Mouse (Mus musculus): ENCODE measurements around the gene Ucma. TPM values are rescaled to one million over a fixed set of nuclear protein-coding genes. Genes with fewer than 3 reads are reported as not detected.
"Not testable (repeated sequence)": the region's sequence is repeated elsewhere in the genome, so short reads cannot be mapped to it uniquely, and the experiment has no call there.

Ucma gene
- total RNA-seq (2021) = 1 to 10 TPM; 2.3 to 2.6 TPM

DNA sequence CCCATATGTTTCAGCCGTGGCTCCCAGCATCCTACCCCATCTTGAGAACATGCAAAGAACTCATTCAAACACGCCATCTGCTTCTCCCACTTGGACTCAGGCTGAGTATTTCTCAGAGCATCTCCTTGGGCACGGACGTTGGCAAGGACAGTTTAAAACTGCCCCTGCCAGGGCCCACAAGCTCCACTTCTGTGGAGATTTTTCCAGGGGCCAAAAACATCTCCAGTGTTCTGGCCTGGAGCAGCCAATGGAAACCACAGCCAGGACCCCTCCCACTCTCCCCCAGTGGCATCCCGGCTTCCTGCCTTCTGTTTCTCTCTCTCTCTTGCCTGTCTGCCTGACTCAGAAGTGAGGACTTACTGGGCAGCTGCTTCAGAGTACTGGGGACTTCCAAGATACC is at the start of gene Ucma:
TSS of gene Ucma (plus strand) at position 316 of the 400 bp plus-strand sequence.
- intact Hi-C loops (cut with DNase I) = no loop called here
- peak in 1 of 2 experiments; percentile 13 for DNase-seq (ENCODE audit: extremely low spot score in 1 of 2, low spot score in 2 of 2)

DNA sequence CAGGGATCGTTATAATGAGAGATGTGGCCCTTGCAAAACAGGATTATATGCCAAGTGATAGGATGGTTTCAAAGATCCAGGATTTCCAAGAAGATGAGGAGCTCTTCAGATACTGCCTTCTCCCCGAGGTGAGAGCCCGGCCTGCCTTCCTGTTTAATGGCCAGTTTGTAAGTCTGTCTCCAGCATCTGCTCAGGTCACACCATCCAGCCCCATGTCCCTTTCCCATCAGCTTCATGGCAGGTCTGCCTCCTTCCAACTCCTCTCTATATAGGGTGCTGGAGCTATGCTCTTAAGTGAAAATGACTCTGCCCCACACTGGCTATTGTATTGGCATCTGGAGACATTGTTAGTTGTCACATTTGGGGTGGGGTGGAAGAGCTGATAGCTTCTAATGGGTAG is 48.5 kb upstream of the Ucma start:
- DNase-seq (ENCODE audit: extremely low spot score in 1 of 2, low spot score in 2 of 2) = no peak
- intact Hi-C loops (cut with DNase I) = no loop called here

DNA sequence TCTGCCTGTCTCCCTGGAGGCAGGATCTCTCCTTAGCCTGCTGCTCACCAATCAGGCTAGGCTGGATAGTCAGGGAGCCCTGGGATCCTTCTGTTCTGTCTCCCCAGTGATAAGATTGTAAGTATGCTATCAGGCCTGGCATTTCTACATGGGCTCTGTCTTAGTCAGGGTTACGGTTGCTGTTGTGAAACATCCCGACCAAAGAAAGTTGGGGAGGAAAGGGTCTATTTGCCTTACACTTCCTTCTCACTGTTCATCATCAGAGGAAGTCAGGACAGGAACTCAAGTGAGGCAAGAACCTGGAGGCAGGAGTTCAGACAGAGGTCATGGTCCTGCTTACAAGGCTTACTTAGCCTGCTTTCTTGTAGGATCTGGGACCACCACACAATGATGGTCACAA is 46.7 kb upstream of the Ucma start:
- intact Hi-C loops (cut with DNase I) = no loop called here
- no peak for DNase-seq (ENCODE audit: extremely low spot score in 1 of 2, low spot score in 2 of 2)

DNA sequence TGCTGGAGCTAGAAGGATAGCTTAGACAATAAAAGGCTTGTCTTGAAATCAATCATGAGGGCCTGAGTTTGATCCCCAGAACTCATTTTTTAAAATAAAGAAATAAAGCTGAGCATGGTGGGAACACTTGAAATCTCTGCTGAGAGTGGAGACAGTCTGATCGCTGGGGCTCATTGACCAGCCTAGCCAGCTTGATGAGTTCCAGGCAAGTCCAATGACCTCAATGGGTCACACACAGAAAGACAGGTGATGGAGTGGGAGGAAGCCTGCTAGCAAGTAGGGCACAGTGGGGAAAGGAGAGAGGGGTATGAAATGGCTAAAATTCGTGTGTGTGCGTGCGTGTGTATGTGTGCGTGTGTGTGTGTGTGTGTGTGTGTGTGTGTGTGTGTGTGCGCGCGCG is 41.4 kb upstream of the Ucma start:
- no peak for DNase-seq (ENCODE audit: extremely low spot score in 1 of 2, low spot score in 2 of 2)

DNA sequence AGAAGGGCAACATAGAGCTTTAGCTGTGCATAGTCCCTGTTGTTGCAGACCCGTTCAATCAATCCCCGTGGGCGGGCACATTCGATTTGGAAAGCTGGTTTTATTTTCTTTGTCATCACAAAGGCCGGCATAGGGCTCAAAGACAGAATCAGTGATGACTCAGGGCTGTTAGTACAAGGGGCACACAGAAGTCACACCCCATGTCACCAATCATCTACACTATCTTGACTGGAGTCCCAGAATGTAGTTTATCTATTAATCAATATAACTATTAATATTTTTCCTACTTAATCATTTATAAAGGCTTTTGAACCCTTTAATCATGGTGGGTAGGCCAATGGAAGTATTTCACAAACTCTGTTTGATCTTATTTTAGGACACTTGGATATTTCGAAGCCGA is 38.0 kb upstream of the Ucma start:
- intact Hi-C loops (cut with DNase I) = no loop called here

More for the DNA sequence above, 41.4 kb upstream of the Ucma start:
- intact Hi-C loops (cut with DNase I) = no loop called here

DNA sequence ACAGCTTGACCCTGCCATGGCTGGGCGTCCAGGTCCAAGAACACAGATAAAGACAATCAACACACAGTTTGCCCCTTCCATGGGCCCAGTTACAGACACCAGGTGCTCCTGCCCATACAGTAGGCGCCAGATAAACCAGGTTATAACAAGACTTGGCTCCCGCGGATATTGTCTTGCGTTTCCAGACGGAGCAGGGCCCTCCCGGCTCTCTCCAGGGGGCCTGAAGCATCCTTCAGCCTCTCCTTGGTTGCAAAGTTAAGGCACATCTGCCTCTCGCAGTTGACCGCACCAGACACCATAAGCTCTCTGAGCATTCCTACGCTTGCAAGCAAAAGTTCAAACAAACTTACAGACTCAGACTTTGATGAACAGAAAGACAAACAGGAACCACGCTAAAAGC is 35.1 kb upstream of the Ucma start:
- DNase-seq (ENCODE audit: extremely low spot score in 1 of 2, low spot score in 2 of 2) = no peak
- intact Hi-C loops (cut with DNase I) = no loop called here

More for the DNA sequence above, 38.0 kb upstream of the Ucma start:
- DNase-seq (ENCODE audit: extremely low spot score in 1 of 2, low spot score in 2 of 2) = no peak

DNA sequence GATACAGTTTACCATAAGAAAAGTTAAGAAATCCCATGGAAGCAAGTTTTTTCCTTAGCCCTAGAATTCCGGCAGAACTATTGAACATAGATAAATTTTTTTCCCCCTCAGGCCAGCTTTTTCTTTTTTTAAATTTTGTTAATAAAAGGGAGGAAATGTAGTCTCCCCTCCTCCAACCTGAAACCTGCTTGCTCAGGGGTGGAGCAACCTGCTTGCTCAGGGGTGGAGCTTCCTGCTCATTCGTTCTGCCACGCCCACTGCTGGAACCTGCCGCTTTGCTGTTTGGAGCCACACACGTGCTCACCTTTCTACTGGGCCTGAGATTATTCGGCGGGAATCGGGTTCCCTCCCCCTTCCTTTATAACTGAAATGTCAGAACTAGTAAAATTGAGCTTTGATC is 26.2 kb upstream of the Ucma start:
- DNase-seq (ENCODE audit: extremely low spot score in 1 of 2, low spot score in 2 of 2); intact Hi-C loops (cut with DNase I): not testable (repeated sequence)

DNA sequence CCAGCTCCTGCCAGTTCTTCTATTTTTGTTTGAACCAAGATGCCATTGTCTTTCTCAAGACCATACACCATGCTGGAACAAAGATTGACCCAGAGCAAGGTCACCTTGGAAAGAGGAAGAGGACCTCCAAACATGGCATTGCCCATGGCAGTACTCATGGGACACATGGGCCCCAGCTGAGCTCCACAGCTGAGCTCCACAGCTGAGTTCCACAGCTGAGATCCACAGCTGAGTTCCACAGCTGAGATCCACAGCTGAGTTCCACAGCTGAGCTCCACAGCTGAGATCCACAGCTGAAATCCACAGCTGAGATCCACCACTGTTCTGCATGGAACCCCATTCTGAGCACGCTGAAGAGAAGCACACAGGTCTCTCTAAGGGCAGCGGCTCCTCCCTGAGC is 24.9 kb upstream of the Ucma start:
- intact Hi-C loops (cut with DNase I) = no loop called here
- no peak for DNase-seq (ENCODE audit: extremely low spot score in 1 of 2, low spot score in 2 of 2)

DNA sequence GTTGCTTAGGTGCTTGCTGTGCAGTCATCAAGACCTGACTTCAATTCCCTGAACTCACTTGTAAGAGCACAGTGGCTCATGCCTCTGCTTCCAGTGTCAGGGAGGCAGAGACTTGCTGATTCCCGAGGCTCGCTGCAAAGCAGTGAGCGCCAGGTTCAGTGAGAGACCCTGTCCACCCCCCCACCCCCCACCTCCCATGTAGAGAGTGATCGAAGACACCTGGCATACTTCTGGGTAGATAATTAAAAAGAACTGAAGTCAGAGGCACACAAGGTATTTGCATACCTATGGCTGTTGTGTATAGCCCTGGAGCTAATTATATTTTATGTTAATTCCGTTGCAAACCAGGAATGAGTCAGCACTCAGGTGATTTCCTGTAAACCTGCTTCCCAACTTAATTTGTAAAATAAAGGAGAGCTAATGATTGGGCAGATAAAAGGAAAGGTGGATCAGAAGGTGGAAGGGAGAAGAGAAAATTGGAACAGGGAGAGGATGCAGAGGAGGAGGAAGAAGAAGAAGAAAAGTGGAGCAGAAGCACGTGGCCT is 21.6 kb upstream of the Ucma start:
- no peak for DNase-seq (ENCODE audit: extremely low spot score in 1 of 2, low spot score in 2 of 2)
- intact Hi-C loops (cut with DNase I) = no loop called here

DNA sequence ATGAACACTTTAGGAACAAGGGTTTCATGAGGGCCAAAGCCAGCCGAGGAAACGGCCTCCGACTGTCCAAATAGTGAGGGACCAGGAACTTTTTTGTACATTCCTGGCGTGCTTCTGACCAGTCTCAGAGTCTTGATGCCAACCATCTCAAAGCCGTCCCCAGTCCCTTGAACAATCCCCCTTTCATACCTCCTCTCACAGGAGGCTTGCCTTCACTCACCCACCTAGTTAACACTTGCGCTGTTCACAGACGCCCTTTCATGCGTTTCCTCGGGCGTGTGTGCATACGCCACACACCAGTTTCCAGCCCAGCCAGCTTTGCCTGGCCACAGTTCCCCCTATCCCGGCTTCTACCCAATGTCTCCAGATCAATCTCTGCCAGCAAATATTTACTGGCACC is 17.9 kb upstream of the Ucma start:
- intact Hi-C loops (cut with DNase I) = no loop called here
- DNase-seq (ENCODE audit: extremely low spot score in 1 of 2, low spot score in 2 of 2) = no peak

DNA sequence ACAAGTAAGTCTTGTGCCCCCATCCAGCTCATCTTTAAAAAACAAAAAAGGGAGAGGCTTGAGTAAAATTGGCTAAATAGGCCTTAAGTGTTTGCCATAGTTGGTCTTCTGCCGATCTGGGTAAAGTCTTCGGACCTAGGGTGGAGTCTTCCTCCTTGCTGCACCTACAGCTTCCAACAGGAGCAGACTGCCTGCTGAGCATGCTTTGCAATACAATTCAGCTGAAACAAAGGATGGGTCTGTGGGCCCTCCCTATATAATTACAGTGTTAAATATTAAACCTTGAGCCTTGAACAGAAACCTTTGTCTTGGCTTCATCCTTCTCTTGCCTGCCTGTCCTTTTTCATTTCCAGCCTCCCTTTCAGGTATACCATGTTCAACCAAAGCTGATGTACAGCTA is 8.1 kb upstream of the Ucma start:
- DNase-seq (ENCODE audit: extremely low spot score in 1 of 2, low spot score in 2 of 2) = no peak
- intact Hi-C loops (cut with DNase I) = no loop called here

DNA sequence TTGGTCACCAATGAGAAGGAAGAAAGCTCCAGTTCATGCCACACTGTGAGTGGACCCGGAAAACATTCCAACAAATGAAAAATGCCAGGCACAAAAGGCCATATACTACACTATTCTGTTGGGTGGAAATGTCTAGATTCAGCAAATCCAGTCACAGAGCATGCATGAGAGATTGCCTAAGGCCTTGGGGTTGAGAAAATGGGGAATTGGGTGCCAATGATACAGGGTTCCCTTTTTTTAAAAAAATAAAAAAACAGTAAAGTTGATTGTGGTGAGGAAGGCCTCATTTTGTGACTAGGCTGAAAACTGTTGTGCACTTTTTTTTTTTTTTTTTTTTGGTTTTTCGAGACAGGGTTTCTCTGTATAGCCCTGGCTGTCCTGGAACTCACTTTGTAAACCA is 6.8 kb upstream of the Ucma start:
- no peak for DNase-seq (ENCODE audit: extremely low spot score in 1 of 2, low spot score in 2 of 2)
- intact Hi-C loops (cut with DNase I) = no loop called here

DNA sequence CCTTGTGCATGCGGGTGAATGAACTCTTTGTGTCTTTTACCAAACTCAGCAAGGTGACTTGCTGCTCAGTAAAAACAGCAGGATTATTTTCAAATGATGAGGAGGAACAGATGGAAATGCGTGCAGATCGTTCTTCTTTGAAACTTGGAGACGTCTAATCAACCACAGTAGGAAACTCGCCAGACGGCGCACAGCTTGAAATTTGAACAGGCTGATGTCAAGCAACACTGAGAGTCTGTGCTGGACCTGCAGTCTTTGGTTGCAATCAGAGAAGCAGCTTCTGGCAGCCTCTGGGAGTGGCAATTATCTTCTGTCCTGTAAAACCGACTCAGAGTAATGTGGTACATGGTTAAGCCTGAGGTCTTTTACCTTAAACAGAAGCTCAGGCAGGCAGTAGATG is 2.2 kb downstream of the Ucma start:
- DNase-seq (ENCODE audit: extremely low spot score in 1 of 2, low spot score in 2 of 2) = peak in 1 of 2 experiments; percentile 24
- intact Hi-C loops (cut with DNase I) = no loop called here

DNA sequence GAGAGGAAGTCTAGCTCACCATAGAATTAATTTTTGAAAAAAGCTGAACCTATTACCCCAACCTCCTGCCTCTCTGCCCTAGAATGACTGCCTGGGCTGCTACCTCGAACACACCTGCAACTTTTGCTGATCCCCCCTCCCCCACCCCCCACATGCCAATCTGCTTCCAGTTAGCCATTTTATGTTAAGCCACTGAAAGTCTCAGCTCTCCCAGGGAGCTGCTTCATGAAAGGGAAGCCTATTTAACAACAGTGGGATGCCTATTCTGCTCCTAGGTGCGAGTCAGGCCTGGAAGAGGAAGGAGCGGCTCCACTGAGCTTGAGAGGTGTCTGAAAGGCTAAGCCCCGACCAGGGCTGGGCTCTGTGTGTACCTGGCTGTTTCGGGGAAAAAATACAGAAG is 8.1 kb downstream of the Ucma start:
- intact Hi-C loops (cut with DNase I) = no loop called here
- DNase-seq (ENCODE audit: extremely low spot score in 1 of 2, low spot score in 2 of 2) = no peak

DNA sequence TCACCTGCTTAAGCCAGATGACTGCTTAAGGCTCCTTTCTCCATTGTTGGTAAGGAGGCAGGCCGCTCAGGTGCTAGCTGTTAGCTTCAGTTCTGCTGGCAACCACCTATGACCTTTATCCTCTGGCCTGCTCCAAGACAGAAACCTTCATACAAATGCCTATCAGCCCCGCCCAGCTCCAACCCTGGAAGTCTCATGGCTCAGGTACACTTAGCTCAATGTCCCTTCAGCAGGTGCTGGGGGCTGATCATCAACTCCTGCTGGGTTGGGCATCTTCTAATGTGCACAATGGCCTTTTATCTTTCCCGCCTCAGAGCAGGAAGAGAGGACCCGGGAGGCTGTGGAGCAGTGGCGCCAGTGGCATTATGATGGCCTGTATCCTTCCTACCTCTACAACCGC is 9.1 kb downstream of the Ucma start:
- no peak for DNase-seq (ENCODE audit: extremely low spot score in 1 of 2, low spot score in 2 of 2)
- intact Hi-C loops (cut with DNase I) = no loop called here

DNA sequence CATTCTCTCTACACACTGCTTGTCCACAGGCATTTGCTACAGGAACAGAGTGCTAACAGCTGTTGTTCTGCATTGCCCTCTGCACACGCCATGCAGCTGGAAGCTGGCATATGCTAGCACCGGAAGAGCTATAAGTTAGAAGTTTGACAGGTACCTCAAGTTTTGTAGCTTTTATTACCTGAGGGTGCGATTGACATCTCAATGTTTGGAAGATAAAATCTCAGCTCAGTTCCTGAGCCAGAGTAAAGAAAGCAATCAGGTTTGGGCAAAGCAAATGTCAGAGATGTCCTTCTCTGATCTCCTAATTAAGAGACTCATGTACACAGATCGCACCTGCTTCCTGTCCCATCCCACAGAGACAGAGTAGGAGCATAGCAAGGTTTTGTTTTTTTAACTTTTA is 10.9 kb downstream of the Ucma start:
- intact Hi-C loops (cut with DNase I) = no loop called here
- DNase-seq (ENCODE audit: extremely low spot score in 1 of 2, low spot score in 2 of 2) = no peak

DNA sequence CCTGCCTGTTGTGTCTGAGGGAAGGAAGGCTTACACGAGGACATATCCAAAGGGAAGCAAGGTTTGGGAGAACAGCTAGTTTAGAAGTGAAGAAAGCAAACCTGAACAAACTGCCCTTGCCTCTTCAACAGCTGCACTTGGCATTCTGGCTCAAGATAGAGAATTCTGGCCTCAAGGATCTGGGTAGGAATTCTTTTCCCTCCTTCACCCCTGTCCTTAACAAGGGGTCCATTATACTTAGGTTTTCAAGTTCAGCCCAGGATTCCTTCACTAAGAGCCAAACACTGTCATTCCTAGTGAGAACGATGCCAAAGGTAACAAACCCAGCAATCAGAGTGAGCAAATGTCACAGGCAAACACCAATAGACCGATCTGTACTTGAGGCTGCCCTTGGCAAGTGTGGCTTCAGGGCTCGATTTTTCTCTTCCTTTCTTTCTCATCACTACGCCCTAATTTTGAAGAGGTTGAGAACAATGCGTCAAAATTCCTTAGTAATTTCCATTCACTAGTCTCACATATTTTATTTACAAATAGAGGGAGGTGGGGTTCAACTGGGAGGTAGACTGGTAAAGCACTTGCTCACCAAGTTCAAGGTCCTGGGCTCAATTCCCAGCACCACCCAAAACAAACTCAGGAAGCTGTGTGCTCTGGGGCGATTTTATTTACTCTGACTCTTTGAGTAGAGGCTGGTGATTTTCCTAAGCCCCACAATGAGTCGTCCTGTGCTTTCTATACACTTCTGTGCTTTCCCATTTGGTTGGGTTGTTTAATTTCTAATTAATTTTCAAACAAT is 11.7 kb downstream of the Ucma start:
- no peak for DNase-seq (ENCODE audit: extremely low spot score in 1 of 2, low spot score in 2 of 2)
- intact Hi-C loops (cut with DNase I) = no loop called here

DNA sequence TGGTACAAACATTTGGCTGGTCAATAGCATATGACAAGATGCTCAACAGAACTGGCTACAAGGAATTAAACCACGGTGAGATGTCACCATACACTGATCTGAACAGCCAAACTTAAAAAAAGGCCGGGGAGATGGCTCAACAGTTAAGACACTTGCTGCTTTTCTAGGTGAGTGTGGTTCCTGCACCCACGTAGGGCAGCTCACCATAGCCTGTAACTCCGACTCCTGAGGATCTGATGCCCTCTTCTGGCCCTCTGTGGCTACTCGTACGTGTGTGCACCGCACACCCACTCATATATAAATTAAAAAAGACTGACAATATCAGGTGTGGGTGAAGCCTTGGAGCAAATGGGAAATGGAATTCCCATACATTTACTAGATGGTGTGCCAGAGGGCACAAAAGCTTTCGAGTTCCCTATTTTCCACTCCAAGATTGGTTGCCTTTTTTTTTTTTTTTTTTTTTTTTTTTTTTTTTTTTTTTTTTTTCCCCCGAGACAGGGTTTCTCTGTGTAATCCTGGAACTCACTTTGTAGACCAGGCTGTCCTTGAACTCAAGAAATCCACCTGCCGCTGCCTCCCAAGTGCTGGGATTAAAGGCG is 13.0 kb downstream of the Ucma start:
- intact Hi-C loops (cut with DNase I) = no loop called here
- DNase-seq (ENCODE audit: extremely low spot score in 1 of 2, low spot score in 2 of 2) = no peak

DNA sequence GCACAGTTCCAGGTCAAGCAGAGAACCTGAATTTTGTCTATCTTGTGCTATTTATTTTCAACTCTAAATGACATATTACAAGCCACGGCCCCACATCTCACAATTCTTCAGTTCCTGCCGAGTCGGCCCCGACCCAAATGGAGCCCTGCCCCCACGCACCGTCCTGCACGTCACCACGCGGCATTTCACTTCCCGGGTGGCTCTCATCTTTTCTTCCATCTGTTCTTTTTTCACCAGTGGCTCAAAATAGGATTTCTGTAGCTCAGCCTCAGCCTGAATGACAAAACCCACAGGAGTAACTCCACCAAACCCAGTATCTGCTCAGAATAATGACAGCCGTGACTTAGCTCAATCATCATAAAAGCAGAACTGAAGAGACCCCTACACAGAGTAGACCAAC is 17.7 kb downstream of the Ucma start:
- peak; percentile 48 to 71 for DNase-seq (ENCODE audit: extremely low spot score in 1 of 2, low spot score in 2 of 2)
- intact Hi-C loops (cut with DNase I) = no loop called here

DNA sequence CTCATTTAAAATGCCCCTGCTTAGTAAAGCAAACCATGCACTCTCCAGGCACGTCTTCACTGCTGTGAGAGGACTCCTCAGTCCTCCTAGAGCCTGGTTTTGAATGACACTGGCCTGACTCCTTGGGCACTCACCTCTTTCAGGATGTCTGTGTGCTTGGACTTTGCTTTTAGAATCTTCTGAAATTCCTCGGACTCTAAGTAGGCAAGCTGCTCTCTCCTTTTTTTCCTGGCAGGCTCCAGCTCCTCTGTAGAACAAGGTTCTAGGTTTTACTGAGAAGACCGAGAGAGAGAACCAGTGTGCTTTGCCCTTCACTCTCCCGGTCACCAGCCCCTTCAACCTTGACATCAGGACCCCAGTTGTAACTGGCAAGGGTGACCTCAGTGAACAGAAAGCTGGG is 18.5 kb downstream of the Ucma start:
- intact Hi-C loops (cut with DNase I) = no loop called here
- no peak for DNase-seq (ENCODE audit: extremely low spot score in 1 of 2, low spot score in 2 of 2)
